Mouse (Mus musculus) liver, adult 2 months (tissue): ENCODE results near the gene Ctbp1. TPM values are rescaled to one million over a fixed set of nuclear protein-coding genes. Genes with fewer than 3 reads are reported as not detected.

ENCODE experiments used
- DNase-seq: peaks from one replicate; pipeline ENCODE4 v3.0.0-alpha.2; 2011; ENCODE audit warnings: low read depth, low spot score; ENCODE audit errors: extremely low read depth
- H3K27ac ChIP-seq: fragments of 200-500 bp; replicated peaks from 2 replicates; pipeline ENCODE4 v1.5.1; 2012; ENCODE audit warnings: low read depth, mild to moderate bottlenecking, control low read depth, inconsistent platforms, low read length; ENCODE audit not compliant: insufficient read depth
- H3K27me3 ChIP-seq: fragments of 200-500 bp; 2 replicates; pipeline ENCODE4 v1.6.1; 2012; ENCODE audit warnings: mild to moderate bottlenecking, moderate library complexity, low read length, inconsistent platforms; ENCODE audit not compliant: control insufficient read depth, insufficient read depth
- H3K36me3 ChIP-seq: fragments of 200-500 bp; 2 replicates; pipeline ENCODE4 v1.6.1; 2012; ENCODE audit warnings: low read length, inconsistent platforms; ENCODE audit not compliant: control insufficient read depth, insufficient read depth
- H3K4me1 ChIP-seq: fragments of 200-500 bp; 2 replicates; pipeline ENCODE4 v1.6.1; 2011; ENCODE audit warnings: low read length; ENCODE audit not compliant: control insufficient read depth, insufficient read depth
- H3K4me3 ChIP-seq: fragments of 200-500 bp; 2 replicates; pipeline ENCODE4 v1.5.1; 2011; ENCODE audit warnings: low read depth, mild to moderate bottlenecking, control low read depth, low read length, moderate library complexity; ENCODE audit not compliant: insufficient read depth
- H3K79me2 ChIP-seq: fragments of 200-500 bp; 2 replicates; pipeline ENCODE4 v1.6.1; 2012; ENCODE audit warnings: inconsistent platforms, mild to moderate bottlenecking, low read length, moderate library complexity; ENCODE audit not compliant: control insufficient read depth, insufficient read depth
- H3K9ac ChIP-seq: fragments of 200-500 bp; 2 replicates; pipeline ENCODE4 v1.6.1; 2012; ENCODE audit warnings: low read depth, mild to moderate bottlenecking, control low read depth, inconsistent platforms, low read length
- CTCF ChIP-seq: fragments of 200-500 bp; IDR thresholded peaks from 2 replicates; pipeline ENCODE4 v1.5.1; 2011; ENCODE audit warnings: low read depth, low read length, control low read depth
- POLR2A ChIP-seq: fragments of 200-500 bp; IDR thresholded peaks from 2 replicates; pipeline ENCODE4 v1.6.1; 2011; ENCODE audit warnings: low read length, control low read depth; ENCODE audit not compliant: insufficient read depth; ENCODE audit errors: extremely low read depth
- WGBS: fragments of 180-500 bp; shearing (Covaris S2); methylation state at CpG from one replicate; pipeline ENCODE4 v1.1.7; 2018; 5-methylcytosine and 5-hydroxymethylcytosine counted together
- polyA plus RNA-seq: library from polyadenylated mRNA; depleted of rRNA; stranded (reverse); fragments of >200 nt; gene quantifications from 2 replicates; pipeline ENCODE4 v1.2.3, GENCODE M21; 2012
- total RNA-seq: library from RNA; depleted of rRNA; stranded (reverse); fragments of >200 nt; gene quantifications from 2 replicates; pipeline ENCODE4 v1.2.3, GENCODE M21; 2014

Ctbp1 gene
- total and polyA plus RNA-seq, 2 experiments = 26.1 to 97.6 TPM

- DNase-seq = peak; percentile 75
- Histone ChIP-seq H3K4me1 (peaks cover 7% of the 10 kb centered on the region; the same call in 1 of the 2 replicates), H3K4me3 (no peak overlapping the region), H3K9ac (no peak overlapping the region), H3K36me3 (peaks cover 57% of the 10 kb centered on the region), H3K27me3 (no peaks in the 10 kb centered on the region), H3K79me2 (no peaks in the 10 kb centered on the region), H3K27ac (peak overlapping the region; percentile 22; the same call in 1 of the 2 replicates)
- 32% methylated on average over 5 of the region's 5 CpGs for WGBS
- TF ChIP-seq CTCF (no peak), POLR2A (no peak)
Measured at GRCm38 (mm10) chr5:33254416-33254815, 20.4 kb downstream of the Ctbp1 start.

- Histone ChIP-seq H3K9ac (no peak overlapping the region), H3K4me3 (no peak overlapping the region), H3K36me3 (peaks cover 25% of the 10 kb centered on the region), H3K27me3 (no peaks in the 10 kb centered on the region), H3K27ac (no peak overlapping the region), H3K4me1 (peaks cover 7% of the 10 kb centered on the region), H3K79me2 (no peaks in the 10 kb centered on the region)
- TF ChIP-seq CTCF = no peak
- TF ChIP-seq POLR2A = no peak
- 85% methylated on average over 12 of the region's 12 CpGs for WGBS
- no peak for DNase-seq
Measured at GRCm38 (mm10) chr5:33248186-33248585, 26.6 kb downstream of the Ctbp1 start.

GRCm38 (mm10) chr5:33247387-33247786 is 27.4 kb downstream of the Ctbp1 start:
- H3K79me2 ChIP-seq = no peaks in the 10 kb centered on the region
- H3K4me3 ChIP-seq = no peak overlapping the region
- H3K27me3 ChIP-seq = no peaks in the 10 kb centered on the region
- H3K4me1 ChIP-seq = peaks cover 2% of the 10 kb centered on the region
- WGBS = 93% methylated on average over 2 of the region's 2 CpGs
- H3K9ac ChIP-seq = no peak overlapping the region
- H3K27ac ChIP-seq = no peak overlapping the region
- TF ChIP-seq POLR2A (no peak), CTCF (peak; percentile 54)
- DNase-seq = no peak
- H3K36me3 ChIP-seq = peaks cover 22% of the 10 kb centered on the region

- Histone ChIP-seq H3K27me3 (no peaks in the 10 kb centered on the region), H3K4me1 (peaks cover 2% of the 10 kb centered on the region), H3K79me2 (no peaks in the 10 kb centered on the region), H3K4me3 (no peak overlapping the region), H3K9ac (no peak overlapping the region), H3K36me3 (peaks cover 20% of the 10 kb centered on the region), H3K27ac (peak overlapping the region; percentile 19; the same call in 1 of the 2 replicates)
- DNase-seq = peak; percentile 31
- WGBS = 37% methylated on average over 3 of the region's 3 CpGs
- TF ChIP-seq CTCF (no peak), POLR2A (no peak)
Measured at GRCm38 (mm10) chr5:33245701-33246100, 29.1 kb downstream of the Ctbp1 start.

DNA sequence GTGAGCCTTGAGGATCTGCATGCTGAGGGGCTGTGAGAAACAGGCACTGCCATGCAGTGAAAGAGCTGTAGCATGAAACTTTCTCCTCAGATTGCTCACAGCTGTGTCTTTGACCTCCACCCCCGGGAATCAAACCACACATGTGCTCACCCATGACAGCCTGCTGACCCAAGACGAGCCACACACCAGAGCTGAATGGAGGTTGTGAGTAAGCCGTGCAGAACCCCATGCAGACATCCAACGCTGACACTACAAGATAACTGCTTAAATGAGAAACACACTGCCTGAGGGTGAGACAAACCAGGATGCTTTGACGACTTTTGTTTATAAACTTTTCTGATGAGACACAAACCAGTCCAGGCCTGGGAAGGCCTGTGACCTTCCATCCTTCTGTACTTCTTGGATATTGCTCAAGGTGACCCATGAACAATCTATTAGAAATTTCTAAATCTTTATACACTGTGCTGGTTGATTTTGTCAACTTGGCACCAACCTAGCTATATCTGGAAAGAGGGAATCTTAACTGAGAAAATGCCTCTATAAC is 30.3 kb downstream of the Ctbp1 start:
- peaks cover 11% of the 10 kb centered on the region for H3K36me3 ChIP-seq

GRCm38 (mm10) chr5:33239934-33240333 is 34.9 kb downstream of the Ctbp1 start:
- no peak for DNase-seq
- Histone ChIP-seq H3K79me2 (no peaks in the 10 kb centered on the region), H3K36me3 (no peaks in the 10 kb centered on the region), H3K9ac (no peak overlapping the region), H3K27ac (no peak overlapping the region), H3K27me3 (no peaks in the 10 kb centered on the region), H3K4me1 (no peaks in the 10 kb centered on the region; the same call in 1 of the 2 replicates), H3K4me3 (no peak overlapping the region)
- WGBS = 76% methylated on average over 3 of the region's 3 CpGs
- no peak for TF ChIP-seq CTCF
- TF ChIP-seq POLR2A = no peak

More for the DNA sequence above, 30.3 kb downstream of the Ctbp1 start:
- Histone ChIP-seq H3K9ac (no peak overlapping the region), H3K4me3 (no peak overlapping the region), H3K27me3 (no peaks in the 10 kb centered on the region), H3K79me2 (no peaks in the 10 kb centered on the region), H3K27ac (0 out of 2 replicates have a peak overlapping the region, but pooled peaks have one; percentile 23), H3K4me1 (peaks cover 2% of the 10 kb centered on the region)
- 79% methylated on average over 5 of the region's 5 CpGs for WGBS
- peak; percentile 49 for DNase-seq
- TF ChIP-seq POLR2A (no peak), CTCF (no peak)
